Mouse (Mus musculus): ENCODE results near the gene Cacna1c.

The Cacna1c gene

DNA sequence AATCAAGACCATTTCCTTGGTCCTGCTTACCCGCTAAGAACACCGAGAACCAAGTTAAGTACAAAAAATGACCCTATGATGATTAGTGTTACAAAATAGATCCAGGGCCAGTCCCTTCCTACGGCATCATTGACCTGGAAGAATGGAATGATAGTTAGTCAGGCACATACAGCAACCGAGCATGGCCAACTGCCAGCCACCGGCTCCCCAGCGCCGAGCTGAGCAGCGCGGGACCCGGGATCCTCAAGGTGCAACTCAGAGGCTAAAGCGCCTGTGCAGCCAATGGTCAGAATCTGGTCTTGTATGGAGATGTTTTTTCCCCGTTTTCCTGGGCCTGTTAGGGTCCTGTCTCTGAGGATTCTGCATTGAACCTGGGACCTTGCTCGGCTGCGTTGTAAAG is 454.4 kb downstream of the Cacna1c start:
- TF ChIP-seq POU5F1 (IDR thresholded peaks at IDR 0.05; ENCODE audit: borderline replicate concordance, low read length): no peak
- Histone ChIP-seq H3K27me3 (ENCODE audit: insufficient read depth, low read length) (no peaks in the 10 kb centered on the region), H3K4me1 (replicated peaks; ENCODE audit: low read depth, low read length) (no peaks in the 10 kb centered on the region), H3K9me3 (ENCODE audit: low read length) (no peaks in the 10 kb centered on the region), H3K4me3 (replicated peaks; ENCODE audit: low read length) (no peak overlapping the region), H3K36me3 (ENCODE audit: insufficient read depth, low read length) (no peaks in the 10 kb centered on the region)

DNA sequence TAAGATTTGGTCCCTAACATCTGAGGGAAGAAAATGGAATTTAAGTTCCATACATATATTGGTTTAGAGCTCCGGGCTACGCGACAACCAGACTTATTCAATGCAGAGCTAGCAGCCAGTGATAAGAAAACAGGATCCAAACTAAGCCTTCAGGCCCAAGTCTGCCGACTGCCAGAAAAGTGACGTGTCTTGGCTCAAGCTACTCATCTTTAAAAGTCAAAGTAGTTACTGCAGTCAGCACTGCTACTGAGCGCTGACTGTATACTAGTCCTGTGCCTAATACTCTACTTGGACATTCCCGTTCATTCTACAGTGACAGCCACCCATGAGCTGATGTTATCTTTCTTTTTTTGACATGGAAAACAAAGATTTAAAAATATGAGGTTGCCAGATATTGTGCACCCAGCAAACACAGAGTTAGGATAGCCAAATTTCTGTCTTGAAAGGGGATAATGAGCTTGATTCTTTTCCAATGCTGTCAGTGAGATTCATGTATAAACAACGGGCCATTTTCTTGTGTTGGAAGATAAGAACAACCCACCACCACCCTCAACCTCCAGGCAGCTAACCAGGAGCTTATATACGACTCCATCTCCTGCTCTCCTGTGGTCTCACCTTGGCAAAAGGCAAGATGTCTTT is 456.1 kb downstream of the Cacna1c start:
- no peaks in the 10 kb centered on the region for H3K36me3 ChIP-seq (ENCODE audit: insufficient read depth, low read length)
- H3K4me3 ChIP-seq (replicated peaks; ENCODE audit: low read length): no peak overlapping the region
- TF ChIP-seq POU5F1 (IDR thresholded peaks at IDR 0.05; ENCODE audit: borderline replicate concordance, low read length): no peak
- TF ChIP-seq CTCF (conservative IDR thresholded peaks at IDR 0.05; ENCODE audit: low read length): no peak
- TF ChIP-seq NANOG (IDR thresholded peaks at IDR 0.05; ENCODE audit: borderline replicate concordance, low read length): no peak
- H3K27me3 ChIP-seq (ENCODE audit: insufficient read depth, low read length): no peaks in the 10 kb centered on the region
- H3K9me3 ChIP-seq (ENCODE audit: low read length): no peaks in the 10 kb centered on the region
- no peaks in the 10 kb centered on the region for H3K4me1 ChIP-seq (replicated peaks; ENCODE audit: low read depth, low read length)

DNA sequence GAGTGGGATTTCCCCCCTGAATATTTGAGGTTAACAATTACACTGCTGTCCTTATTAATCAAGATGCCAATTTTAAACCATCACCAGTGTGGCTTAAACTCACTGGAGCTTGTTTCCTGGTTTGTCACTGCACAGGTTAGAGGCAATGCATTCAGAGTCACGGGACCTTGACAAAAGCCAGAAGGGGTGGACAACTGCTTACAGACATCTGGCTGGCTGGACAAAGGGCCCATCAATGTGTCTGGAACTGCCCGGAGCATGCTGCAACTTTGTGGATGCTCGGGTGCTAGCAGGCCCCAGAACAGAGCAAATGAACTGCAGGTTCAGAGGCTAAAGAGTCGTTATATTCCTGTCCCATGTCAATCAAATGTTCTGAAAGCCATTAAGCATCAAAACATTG is 456.9 kb downstream of the Cacna1c start:
- no peak for TF ChIP-seq NANOG (IDR thresholded peaks at IDR 0.05; ENCODE audit: borderline replicate concordance, low read length)
- TF ChIP-seq POU5F1 (IDR thresholded peaks at IDR 0.05; ENCODE audit: borderline replicate concordance, low read length): no peak
- TF ChIP-seq CTCF (conservative IDR thresholded peaks at IDR 0.05; ENCODE audit: low read length): no peak
- no peak overlapping the region for H3K4me3 ChIP-seq (replicated peaks; ENCODE audit: low read length)
- H3K36me3 ChIP-seq (ENCODE audit: insufficient read depth, low read length): no peaks in the 10 kb centered on the region
- H3K27me3 ChIP-seq (ENCODE audit: insufficient read depth, low read length): no peaks in the 10 kb centered on the region
- no peaks in the 10 kb centered on the region for H3K4me1 ChIP-seq (replicated peaks; ENCODE audit: low read depth, low read length)
- H3K9me3 ChIP-seq (ENCODE audit: low read length): no peaks in the 10 kb centered on the region

DNA sequence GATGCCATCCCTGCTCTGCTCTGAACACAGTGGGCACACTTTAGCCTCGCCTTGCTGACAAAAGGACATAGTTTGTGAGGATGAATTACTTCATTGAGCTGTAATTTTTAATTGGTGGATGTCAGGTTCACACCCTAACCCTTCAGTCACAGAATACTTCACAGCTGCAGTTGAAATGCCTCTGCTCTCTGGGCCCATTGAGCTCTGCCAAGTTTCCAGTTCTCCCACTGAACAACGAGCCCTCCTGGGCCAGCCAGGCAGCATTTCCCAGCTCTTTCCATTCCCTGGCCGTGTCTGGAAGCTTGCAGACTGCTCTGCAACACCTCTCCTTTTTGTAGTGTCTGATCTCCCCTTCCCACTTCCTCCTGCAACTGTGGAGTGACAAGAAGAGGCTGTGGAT is 457.6 kb downstream of the Cacna1c start:
- TF ChIP-seq POU5F1 (IDR thresholded peaks at IDR 0.05; ENCODE audit: borderline replicate concordance, low read length) (no peak), CTCF (conservative IDR thresholded peaks at IDR 0.05; ENCODE audit: low read length) (no peak), NANOG (IDR thresholded peaks at IDR 0.05; ENCODE audit: borderline replicate concordance, low read length) (no peak)
- Histone ChIP-seq H3K27me3 (ENCODE audit: insufficient read depth, low read length) (no peaks in the 10 kb centered on the region), H3K9me3 (ENCODE audit: low read length) (no peaks in the 10 kb centered on the region), H3K4me1 (replicated peaks; ENCODE audit: low read depth, low read length) (no peaks in the 10 kb centered on the region), H3K4me3 (replicated peaks; ENCODE audit: low read length) (no peak overlapping the region), H3K36me3 (ENCODE audit: insufficient read depth, low read length) (no peaks in the 10 kb centered on the region)

DNA sequence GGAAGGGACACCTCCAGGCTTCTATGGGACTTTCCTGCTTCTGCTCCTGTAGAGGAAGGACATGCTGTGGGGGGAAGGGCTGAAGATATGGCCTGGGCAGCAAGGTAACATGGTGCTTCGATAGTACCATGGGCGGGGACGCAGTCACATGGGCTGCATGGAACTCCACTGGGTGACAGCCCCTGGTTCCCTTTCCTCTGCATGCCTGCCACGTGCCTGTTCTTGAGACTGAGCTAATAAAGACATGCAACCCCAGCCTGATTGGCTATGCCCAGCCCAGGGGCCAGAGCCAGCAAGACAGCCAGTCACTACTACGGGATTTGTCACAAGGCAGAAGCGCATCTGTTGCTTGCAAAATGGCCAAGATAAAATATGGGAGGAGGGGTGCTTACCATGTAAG is 459.1 kb downstream of the Cacna1c start:
- no peaks in the 10 kb centered on the region for H3K36me3 ChIP-seq (ENCODE audit: insufficient read depth, low read length)
- TF ChIP-seq NANOG (IDR thresholded peaks at IDR 0.05; ENCODE audit: borderline replicate concordance, low read length): no peak
- TF ChIP-seq POU5F1 (IDR thresholded peaks at IDR 0.05; ENCODE audit: borderline replicate concordance, low read length): no peak
- no peak for TF ChIP-seq CTCF (conservative IDR thresholded peaks at IDR 0.05; ENCODE audit: low read length)
- H3K4me1 ChIP-seq (replicated peaks; ENCODE audit: low read depth, low read length): peaks cover 5% of the 10 kb centered on the region
- no peak overlapping the region for H3K4me3 ChIP-seq (replicated peaks; ENCODE audit: low read length)
- H3K9me3 ChIP-seq (ENCODE audit: low read length): no peaks in the 10 kb centered on the region
- no peaks in the 10 kb centered on the region for H3K27me3 ChIP-seq (ENCODE audit: insufficient read depth, low read length)

DNA sequence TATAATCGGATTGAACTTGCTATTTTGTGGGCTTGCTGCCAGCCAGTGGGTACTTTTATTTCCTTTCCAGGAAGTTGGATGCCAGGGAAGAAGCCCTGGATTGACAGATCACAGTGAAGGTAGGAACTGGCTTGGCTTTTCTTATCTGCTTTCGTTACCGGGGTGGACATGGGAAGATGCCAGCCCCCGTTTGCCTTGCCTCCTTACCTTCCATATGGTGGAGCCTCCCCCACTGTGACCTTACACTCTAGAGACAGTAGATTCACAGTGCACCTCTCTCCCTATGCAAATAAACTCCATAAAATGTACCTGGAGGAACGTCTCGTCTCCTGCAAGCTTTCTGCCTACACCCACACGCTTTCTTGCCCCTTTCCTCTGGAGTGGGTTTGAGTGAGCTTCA is 459.7 kb downstream of the Cacna1c start:
- Histone ChIP-seq H3K27me3 (ENCODE audit: insufficient read depth, low read length) (no peaks in the 10 kb centered on the region), H3K4me3 (replicated peaks; ENCODE audit: low read length) (no peak overlapping the region), H3K4me1 (replicated peaks; ENCODE audit: low read depth, low read length) (peaks cover 5% of the 10 kb centered on the region), H3K36me3 (ENCODE audit: insufficient read depth, low read length) (no peaks in the 10 kb centered on the region), H3K9me3 (ENCODE audit: low read length) (no peaks in the 10 kb centered on the region)
- TF ChIP-seq POU5F1 (IDR thresholded peaks at IDR 0.05; ENCODE audit: borderline replicate concordance, low read length) (no peak), NANOG (IDR thresholded peaks at IDR 0.05; ENCODE audit: borderline replicate concordance, low read length) (no peak), CTCF (conservative IDR thresholded peaks at IDR 0.05; ENCODE audit: low read length) (no peak)

DNA sequence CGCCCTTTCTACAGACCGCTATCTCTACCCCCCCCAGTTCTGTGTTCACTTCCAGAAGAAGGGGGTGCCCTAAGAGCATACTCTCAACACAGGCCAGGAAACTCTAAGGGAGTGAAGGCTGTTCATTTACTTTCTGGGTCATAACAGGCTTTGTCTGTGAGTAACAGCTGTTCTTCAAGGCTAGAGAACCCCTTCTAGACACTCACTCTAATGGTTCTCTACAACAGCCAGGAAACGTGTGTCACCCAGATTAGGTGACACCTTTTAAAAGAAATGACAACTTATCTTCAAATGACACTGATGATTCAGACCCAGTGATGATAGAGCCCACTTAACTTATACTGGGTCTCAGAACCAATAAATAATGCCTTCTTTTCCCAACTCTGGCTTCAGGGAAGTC is 461.1 kb downstream of the Cacna1c start:
- no peak overlapping the region for H3K4me3 ChIP-seq (replicated peaks; ENCODE audit: low read length)
- no peak for TF ChIP-seq CTCF (conservative IDR thresholded peaks at IDR 0.05; ENCODE audit: low read length)
- no peak for TF ChIP-seq POU5F1 (IDR thresholded peaks at IDR 0.05; ENCODE audit: borderline replicate concordance, low read length)
- no peak for TF ChIP-seq NANOG (IDR thresholded peaks at IDR 0.05; ENCODE audit: borderline replicate concordance, low read length)
- H3K27me3 ChIP-seq (ENCODE audit: insufficient read depth, low read length): no peaks in the 10 kb centered on the region
- H3K36me3 ChIP-seq (ENCODE audit: insufficient read depth, low read length): no peaks in the 10 kb centered on the region
- peaks cover 5% of the 10 kb centered on the region for H3K4me1 ChIP-seq (replicated peaks; ENCODE audit: low read depth, low read length)
- no peaks in the 10 kb centered on the region for H3K9me3 ChIP-seq (ENCODE audit: low read length)

DNA sequence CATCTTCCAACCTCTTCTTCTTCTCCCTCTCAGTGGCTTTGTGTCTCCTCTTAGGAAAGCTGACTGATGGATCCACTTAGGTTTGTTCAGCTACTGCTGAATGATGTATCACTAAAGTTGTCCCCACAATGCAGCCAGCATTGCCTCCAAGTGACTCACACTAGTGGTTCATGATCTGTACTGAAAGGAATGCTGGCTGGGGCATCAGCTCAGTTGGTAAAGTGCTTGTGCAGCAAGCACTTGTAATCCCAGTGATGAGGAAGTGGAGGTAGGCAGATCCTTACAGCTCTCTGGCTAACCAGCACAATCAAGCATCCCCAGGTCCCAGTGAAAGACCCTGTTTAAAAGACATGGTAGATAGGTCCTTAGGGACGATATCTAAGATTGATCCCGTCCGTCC is 464.3 kb downstream of the Cacna1c start:
- H3K36me3 ChIP-seq (ENCODE audit: insufficient read depth, low read length): no peaks in the 10 kb centered on the region

DNA sequence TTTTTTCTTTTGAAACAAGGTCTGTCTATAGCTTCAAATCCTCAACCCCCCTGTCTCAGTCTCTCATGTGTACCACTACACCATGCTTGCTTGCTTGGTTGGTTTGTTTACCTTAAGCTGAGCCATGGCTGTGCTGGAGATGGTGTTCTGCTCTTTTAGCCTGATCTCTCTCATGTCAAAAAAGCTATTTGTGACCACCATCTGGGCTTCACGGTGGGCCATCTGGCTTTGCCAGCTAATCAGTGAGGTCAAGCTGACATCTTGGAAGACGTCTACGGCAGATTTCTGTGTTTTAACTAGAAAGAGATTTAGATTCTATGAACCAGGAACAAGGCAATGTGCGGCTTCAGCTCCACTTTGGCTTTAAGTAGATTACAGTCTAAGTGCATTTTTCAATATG is 471.3 kb downstream of the Cacna1c start:
- TF ChIP-seq CTCF (conservative IDR thresholded peaks at IDR 0.05; ENCODE audit: low read length) (no peak), NANOG (IDR thresholded peaks at IDR 0.05; ENCODE audit: borderline replicate concordance, low read length) (no peak), POU5F1 (IDR thresholded peaks at IDR 0.05; ENCODE audit: borderline replicate concordance, low read length) (no peak)
- Histone ChIP-seq H3K36me3 (ENCODE audit: insufficient read depth, low read length) (no peaks in the 10 kb centered on the region), H3K27me3 (ENCODE audit: insufficient read depth, low read length) (no peaks in the 10 kb centered on the region; the same call in 1 of the 2 replicates)

More for the DNA sequence above, 464.3 kb downstream of the Cacna1c start:
- Histone ChIP-seq H3K4me1 (replicated peaks; ENCODE audit: low read depth, low read length) (peaks cover 5% of the 10 kb centered on the region), H3K9me3 (ENCODE audit: low read length) (no peaks in the 10 kb centered on the region), H3K4me3 (replicated peaks; ENCODE audit: low read length) (no peak overlapping the region), H3K27me3 (ENCODE audit: insufficient read depth, low read length) (no peaks in the 10 kb centered on the region; the same call in 1 of the 2 replicates)
- TF ChIP-seq POU5F1 (IDR thresholded peaks at IDR 0.05; ENCODE audit: borderline replicate concordance, low read length) (no peak), CTCF (conservative IDR thresholded peaks at IDR 0.05; ENCODE audit: low read length) (no peak), NANOG (IDR thresholded peaks at IDR 0.05; ENCODE audit: borderline replicate concordance, low read length) (no peak)

More for the DNA sequence above, 471.3 kb downstream of the Cacna1c start:
- Histone ChIP-seq H3K9me3 (ENCODE audit: low read length) (no peaks in the 10 kb centered on the region), H3K4me3 (replicated peaks; ENCODE audit: low read length) (no peak overlapping the region), H3K4me1 (replicated peaks; ENCODE audit: low read depth, low read length) (no peaks in the 10 kb centered on the region)
